Mouse (Mus musculus): Measurements from ENCODE around the gene Abca13. TPM values are rescaled to one million over a fixed set of nuclear protein-coding genes. Genes with fewer than 3 reads are reported as not detected.

Gene Abca13
- polyA plus RNA-seq, 1 experiment, result 9.4 TPM

DNA sequence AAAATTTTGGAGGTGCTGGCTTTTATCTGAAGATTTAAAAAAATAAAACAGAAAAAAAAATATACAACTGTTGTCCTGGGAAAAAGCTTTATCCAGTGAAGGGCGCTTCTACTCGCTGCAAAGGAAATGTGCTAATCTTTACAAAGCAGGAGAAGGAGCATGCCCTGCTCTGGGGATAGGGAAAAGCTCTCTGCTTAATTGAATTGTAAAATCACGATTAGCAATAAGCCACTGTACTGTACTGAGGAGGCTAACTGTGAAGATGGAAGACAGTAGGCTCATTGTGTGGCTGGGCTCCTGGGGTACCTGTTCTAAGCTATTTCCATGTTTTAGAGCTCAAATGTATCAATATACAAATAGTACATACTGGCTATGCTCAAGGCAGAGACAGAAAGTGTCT lies 417.3 kb downstream of the Abca13 start:
- WGBS, result 66% methylated on average over 3 of the region's 3 CpGs
- no peak overlapping the region for H3K4me3 ChIP-seq (replicated peaks; ENCODE audit: control insufficient read depth, low read depth, low read length)
- TF ChIP-seq POLR2A (IDR thresholded peaks at IDR 0.05; ENCODE audit: borderline replicate concordance, control insufficient read depth, low read depth, low read length), result no peak
- TF ChIP-seq CTCF (IDR thresholded peaks at IDR 0.05; ENCODE audit: control insufficient read depth, insufficient read depth, low read length), result no peak
- H3K4me1 ChIP-seq (ENCODE audit: control insufficient read depth, insufficient read depth, low read length), result no peaks in the 10 kb centered on the region
- H3K27ac ChIP-seq (ENCODE audit: control insufficient read depth, insufficient read depth, low read depth, low read length, poor library complexity), result no peak overlapping the region

DNA sequence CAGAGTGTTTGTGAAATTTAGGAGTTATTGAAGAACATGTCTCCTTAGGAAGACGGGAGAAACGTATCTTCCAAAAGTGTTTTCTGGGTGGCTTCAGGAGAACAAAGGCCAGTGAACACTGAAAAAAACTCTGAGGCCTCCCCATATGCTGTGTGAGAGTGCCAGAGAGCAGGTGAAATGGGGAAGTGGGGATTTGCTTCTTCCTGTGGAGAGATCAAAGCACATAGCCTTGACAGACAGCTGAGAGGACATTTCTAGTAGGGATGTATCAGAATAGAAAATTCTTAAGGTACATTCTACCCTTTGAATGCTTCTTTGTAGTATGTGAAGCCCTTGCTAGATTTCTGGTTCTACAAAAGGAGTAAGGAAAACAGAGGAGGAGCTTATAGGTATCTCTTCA lies 424.4 kb downstream of the Abca13 start:
- WGBS, result 53% methylated on average over 2 of the region's 2 CpGs
- Histone ChIP-seq H3K27ac (ENCODE audit: control insufficient read depth, insufficient read depth, low read depth, low read length, poor library complexity) (no peak overlapping the region), H3K4me3 (replicated peaks; ENCODE audit: control insufficient read depth, low read depth, low read length) (no peak overlapping the region), H3K4me1 (ENCODE audit: control insufficient read depth, insufficient read depth, low read length) (no peaks in the 10 kb centered on the region)
- TF ChIP-seq CTCF (IDR thresholded peaks at IDR 0.05; ENCODE audit: control insufficient read depth, insufficient read depth, low read length) (no peak), POLR2A (IDR thresholded peaks at IDR 0.05; ENCODE audit: borderline replicate concordance, control insufficient read depth, low read depth, low read length) (no peak)

DNA sequence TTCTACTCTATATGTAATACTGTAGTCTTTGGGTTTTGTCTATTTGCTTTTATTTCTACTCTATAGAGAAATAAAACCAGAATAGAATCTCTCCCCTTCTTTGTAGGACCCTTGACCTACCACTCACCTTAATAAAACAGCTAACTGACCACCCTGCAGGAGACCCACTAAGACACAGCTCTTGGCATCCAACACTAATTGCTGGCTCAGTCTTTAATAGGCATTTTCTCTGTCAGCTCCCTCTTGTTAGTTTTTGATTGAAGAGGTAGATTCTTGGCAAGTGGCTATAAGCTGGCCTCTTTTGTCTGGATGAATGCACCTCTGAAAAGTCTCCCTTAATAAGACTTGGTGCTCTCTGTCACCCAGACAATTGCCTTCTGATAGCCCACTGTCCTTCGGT lies 424.9 kb downstream of the Abca13 start:
- WGBS, result 83% methylated on average over 1 of the region's 1 CpGs
- TF ChIP-seq POLR2A (IDR thresholded peaks at IDR 0.05; ENCODE audit: borderline replicate concordance, control insufficient read depth, low read depth, low read length) (no peak), CTCF (IDR thresholded peaks at IDR 0.05; ENCODE audit: control insufficient read depth, insufficient read depth, low read length) (no peak)
- H3K27ac ChIP-seq (ENCODE audit: control insufficient read depth, insufficient read depth, low read depth, low read length, poor library complexity), result no peak overlapping the region

DNA sequence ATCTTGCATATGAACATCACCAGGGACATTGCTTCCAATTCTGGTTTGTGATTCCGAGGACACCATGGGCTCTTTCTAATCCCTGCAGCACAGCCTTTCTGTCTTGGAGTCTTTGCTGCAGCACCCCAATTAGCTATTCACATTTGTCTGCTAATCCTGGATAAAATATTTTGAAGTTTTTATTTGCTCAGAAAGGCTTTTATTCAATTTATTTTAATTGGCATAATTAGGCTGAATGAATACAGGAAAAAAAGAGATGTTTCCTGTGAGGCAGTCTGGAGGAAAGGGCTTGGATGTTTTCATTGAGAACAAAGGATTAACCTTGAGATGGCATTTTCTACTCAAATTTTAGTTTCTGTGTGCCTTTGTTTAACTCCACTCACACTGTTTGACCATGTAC lies 428.2 kb downstream of the Abca13 start:
- WGBS, result 38% methylated on average over 1 of the region's 1 CpGs
- TF ChIP-seq CTCF (IDR thresholded peaks at IDR 0.05; ENCODE audit: control insufficient read depth, insufficient read depth, low read length), result no peak
- TF ChIP-seq POLR2A (IDR thresholded peaks at IDR 0.05; ENCODE audit: borderline replicate concordance, control insufficient read depth, low read depth, low read length), result no peak
- H3K4me1 ChIP-seq (ENCODE audit: control insufficient read depth, insufficient read depth, low read length), result no peaks in the 10 kb centered on the region
- no peak overlapping the region for H3K4me3 ChIP-seq (replicated peaks; ENCODE audit: control insufficient read depth, low read depth, low read length)
- H3K27ac ChIP-seq (ENCODE audit: control insufficient read depth, insufficient read depth, low read depth, low read length, poor library complexity), result no peak overlapping the region

More for the DNA sequence above, 424.9 kb downstream of the Abca13 start:
- H3K4me1 ChIP-seq (ENCODE audit: control insufficient read depth, insufficient read depth, low read length), result no peaks in the 10 kb centered on the region
- no peak overlapping the region for H3K4me3 ChIP-seq (replicated peaks; ENCODE audit: control insufficient read depth, low read depth, low read length)

DNA sequence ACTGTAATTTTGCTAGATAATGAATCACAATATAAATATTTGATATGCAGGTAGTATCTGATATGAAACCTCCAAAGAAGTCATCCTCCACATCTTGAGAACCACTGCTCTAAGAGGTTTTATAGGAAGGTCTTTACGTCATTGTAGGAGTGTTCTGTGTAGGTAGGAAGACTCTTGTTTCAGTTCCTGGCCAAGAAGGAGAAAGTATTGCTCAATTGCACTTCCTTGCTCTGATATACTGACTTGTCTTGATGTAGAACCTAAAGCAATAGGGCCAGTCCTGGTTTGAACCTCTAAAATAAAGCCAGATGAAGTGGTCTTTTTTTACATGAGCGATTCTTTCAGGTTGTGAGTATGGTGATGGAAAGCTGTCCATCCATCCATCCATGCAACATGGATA lies 431.1 kb downstream of the Abca13 start:
- no peak overlapping the region for H3K4me3 ChIP-seq (replicated peaks; ENCODE audit: control insufficient read depth, low read depth, low read length)
- TF ChIP-seq CTCF (IDR thresholded peaks at IDR 0.05; ENCODE audit: control insufficient read depth, insufficient read depth, low read length) (no peak), POLR2A (IDR thresholded peaks at IDR 0.05; ENCODE audit: borderline replicate concordance, control insufficient read depth, low read depth, low read length) (no peak)
- no peaks in the 10 kb centered on the region for H3K4me1 ChIP-seq (ENCODE audit: control insufficient read depth, insufficient read depth, low read length)
- WGBS, result 59% methylated on average over 2 of the region's 2 CpGs
- H3K27ac ChIP-seq (ENCODE audit: control insufficient read depth, insufficient read depth, low read depth, low read length, poor library complexity), result no peak overlapping the region

DNA sequence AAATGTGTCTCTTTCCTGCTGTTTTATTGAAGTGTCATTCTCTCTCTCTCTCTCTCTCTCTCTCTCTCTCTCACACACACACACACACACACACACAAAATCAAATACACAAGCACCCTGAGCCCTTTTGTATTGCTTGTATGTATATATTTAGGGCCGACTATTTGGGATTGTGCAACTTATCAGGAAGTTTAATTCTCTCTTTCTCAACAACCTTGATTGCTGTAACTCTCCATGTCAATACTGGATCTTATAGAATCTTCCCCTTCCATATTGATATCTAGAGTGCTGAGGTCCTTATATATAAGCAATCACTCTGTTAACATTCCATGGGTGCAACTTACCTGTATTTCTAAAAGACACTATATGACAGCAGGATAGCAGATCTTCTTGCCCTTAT lies 433.0 kb downstream of the Abca13 start:
- no peaks in the 10 kb centered on the region for H3K4me1 ChIP-seq (ENCODE audit: control insufficient read depth, insufficient read depth, low read length)
- H3K4me3 ChIP-seq (replicated peaks; ENCODE audit: control insufficient read depth, low read depth, low read length), result no peak overlapping the region
- no peak overlapping the region for H3K27ac ChIP-seq (ENCODE audit: control insufficient read depth, insufficient read depth, low read depth, low read length, poor library complexity)
- TF ChIP-seq CTCF (IDR thresholded peaks at IDR 0.05; ENCODE audit: control insufficient read depth, insufficient read depth, low read length), result no peak
- no peak for TF ChIP-seq POLR2A (IDR thresholded peaks at IDR 0.05; ENCODE audit: borderline replicate concordance, control insufficient read depth, low read depth, low read length)
- 31% methylated on average over 1 of the region's 1 CpGs for WGBS

DNA sequence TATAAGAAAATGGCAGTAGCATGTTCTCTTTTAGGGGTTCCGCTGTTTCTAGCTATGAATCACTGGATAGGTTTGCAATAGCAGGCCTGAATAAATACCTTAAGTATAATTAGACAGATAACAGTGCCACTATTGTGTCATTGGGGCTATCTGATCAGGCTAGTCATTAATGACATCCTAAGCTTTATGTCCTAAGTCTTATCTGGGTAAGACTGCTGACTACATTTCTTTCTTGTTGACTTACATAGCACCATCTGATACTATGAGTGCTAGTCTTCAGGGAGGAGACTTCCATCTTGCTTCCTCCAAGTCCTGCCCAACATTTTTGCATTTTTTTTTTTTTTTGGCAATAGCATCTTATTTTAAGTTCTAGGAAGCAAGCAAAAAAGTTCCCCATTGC lies 434.1 kb downstream of the Abca13 start:
- Histone ChIP-seq H3K4me1 (ENCODE audit: control insufficient read depth, insufficient read depth, low read length) (no peaks in the 10 kb centered on the region), H3K27ac (ENCODE audit: control insufficient read depth, insufficient read depth, low read depth, low read length, poor library complexity) (no peak overlapping the region), H3K4me3 (replicated peaks; ENCODE audit: control insufficient read depth, low read depth, low read length) (no peak overlapping the region)
- 75% methylated on average over 1 of the region's 1 CpGs for WGBS
- TF ChIP-seq POLR2A (IDR thresholded peaks at IDR 0.05; ENCODE audit: borderline replicate concordance, control insufficient read depth, low read depth, low read length), result no peak
- TF ChIP-seq CTCF (IDR thresholded peaks at IDR 0.05; ENCODE audit: control insufficient read depth, insufficient read depth, low read length), result no peak

DNA sequence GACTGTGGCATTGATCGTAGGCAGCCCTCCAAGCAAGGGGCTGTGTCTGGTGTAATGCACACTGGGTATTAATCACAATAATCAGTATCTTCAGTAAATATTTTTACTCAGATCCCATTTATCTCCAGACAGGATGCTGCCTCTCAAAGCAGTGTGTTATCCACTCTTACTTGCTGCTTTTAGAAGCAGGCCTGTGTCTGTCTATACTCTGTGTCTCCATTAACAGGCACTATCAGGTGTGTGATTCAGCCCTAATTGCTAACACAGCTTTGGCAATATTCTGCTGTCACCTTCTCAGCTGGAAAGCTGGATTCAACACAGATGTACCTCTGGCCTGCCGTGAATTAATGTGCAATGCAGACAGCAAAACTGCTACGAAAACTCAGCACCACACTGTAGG lies 455.5 kb downstream of the Abca13 start:
- 92% methylated on average over 3 of the region's 3 CpGs for WGBS
- no peak for TF ChIP-seq CTCF (IDR thresholded peaks at IDR 0.05; ENCODE audit: control insufficient read depth, insufficient read depth, low read length)
- TF ChIP-seq POLR2A (IDR thresholded peaks at IDR 0.05; ENCODE audit: borderline replicate concordance, control insufficient read depth, low read depth, low read length), result no peak
- Histone ChIP-seq H3K4me3 (replicated peaks; ENCODE audit: control insufficient read depth, low read depth, low read length) (no peak overlapping the region), H3K4me1 (ENCODE audit: control insufficient read depth, insufficient read depth, low read length) (no peaks in the 10 kb centered on the region), H3K27ac (ENCODE audit: control insufficient read depth, insufficient read depth, low read depth, low read length, poor library complexity) (no peak overlapping the region)

DNA sequence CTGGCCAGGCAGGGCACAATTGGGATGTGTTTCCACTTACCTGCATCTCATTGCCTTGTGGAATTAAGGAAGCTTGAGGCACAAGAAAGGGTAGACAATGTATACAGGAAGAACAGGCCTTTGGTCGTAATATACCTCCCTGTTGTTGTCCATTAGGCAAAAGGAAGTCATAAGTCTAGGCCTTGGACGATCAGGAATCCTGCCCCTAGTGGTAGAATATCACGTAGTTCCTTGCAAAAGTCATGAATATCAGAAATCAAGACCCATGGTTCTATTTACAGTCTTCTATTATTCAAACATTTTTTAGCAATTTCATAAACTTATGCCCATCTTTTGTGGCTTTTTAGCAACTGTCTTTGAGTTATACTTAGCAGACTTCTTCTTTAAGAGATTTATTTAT lies 456.2 kb downstream of the Abca13 start:
- H3K27ac ChIP-seq (ENCODE audit: control insufficient read depth, insufficient read depth, low read depth, low read length, poor library complexity), result no peak overlapping the region
- H3K4me1 ChIP-seq (ENCODE audit: control insufficient read depth, insufficient read depth, low read length), result no peaks in the 10 kb centered on the region
- TF ChIP-seq CTCF (IDR thresholded peaks at IDR 0.05; ENCODE audit: control insufficient read depth, insufficient read depth, low read length), result no peak
- no peak for TF ChIP-seq POLR2A (IDR thresholded peaks at IDR 0.05; ENCODE audit: borderline replicate concordance, control insufficient read depth, low read depth, low read length)
- H3K4me3 ChIP-seq (replicated peaks; ENCODE audit: control insufficient read depth, low read depth, low read length), result no peak overlapping the region
- 53% methylated on average over 3 of the region's 3 CpGs for WGBS
